In genomic region chr6:112924606-112925141, GRCm38 (mm10) we compare ENCODE assay signal across 12 mouse cellular contexts. TPM values are rescaled to one million over a fixed set of nuclear protein-coding genes. Genes with fewer than 3 reads are reported as not detected.
DNase-seq lines count a peak whose midpoint lies in the region; ATAC-seq and TF ChIP-seq lines count a peak whose summit lies in the region.
"Had no signal": no experiment of that assay in that cellular context is flagged by ENCODE, and none has a peak within 500 bp of the region (broad histone marks: within the 10 kb centered on the region; RNA-seq: fewer than 3 reads in every experiment).

No protein-coding gene starts in this region.

- peaks cover 18% of the 10 kb centered on the region; the same call in 1 of the 2 replicates for H3K4me1 ChIP-seq in embryonic facial prominence, embryonic 13.5 days
- peaks cover 25% of the 10 kb centered on the region for H3K4me1 ChIP-seq in embryonic facial prominence, embryonic 10.5 days
- H3K4me1 ChIP-seq in forebrain, postnatal 0 days (ENCODE audit: insufficient read depth) = peaks cover 37% of the 10 kb centered on the region
- H3K4me1 ChIP-seq in olfactory bulb, adult 2 months (ENCODE audit: control insufficient read depth, insufficient read depth, low read length) = peaks cover 19% of the 10 kb centered on the region

- no peak for TF ChIP-seq CTCF in left cerebral cortex, adult 2 months (IDR thresholded peaks at IDR 0.05)
- TF ChIP-seq CTCF in forebrain, postnatal 0 days (IDR thresholded peaks at IDR 0.05; ENCODE audit: low read depth) = no peak
- no peak for TF ChIP-seq CTCF in olfactory bulb, adult 2 months (IDR thresholded peaks at IDR 0.05; ENCODE audit: insufficient read depth, low read depth, low read length)

- 0 out of 2 replicates have a peak, but pooled peaks cover 4% of the 10 kb centered on the region for H3K36me3 ChIP-seq in embryonic facial prominence, embryonic 13.5 days
- H3K36me3 ChIP-seq in embryonic facial prominence, embryonic 10.5 days (replicated peaks) = peaks cover 5% of the 10 kb centered on the region
- no peaks in the 10 kb centered on the region for H3K36me3 ChIP-seq in forebrain, postnatal 0 days (ENCODE audit: insufficient read depth)

- ATAC-seq in embryonic facial prominence, embryonic 13.5 days (ENCODE audit: insufficient number of reproducible peaks, insufficient read depth, low FRiP score, low TSS enrichment, low read depth) = no peak
- ATAC-seq in forebrain, postnatal 0 days = peak; percentile 23; the same call in 1 of the 2 replicates
- ATAC-seq in granulocyte monocyte progenitor cell, adult 5-6 weeks (replicated peaks; ENCODE audit: poor library complexity, severe bottlenecking) = no peak

- intact Hi-C loops in left cerebral cortex, adult 2 months (cut with DNase I) = loop anchor here (2.0 to 5.0 kb wide), 4 partner anchors 22 to 197 kb away; partner anchors contain the start of gene Srgap3

- no peak for TF ChIP-seq POLR2A in olfactory bulb, adult 2 months (IDR thresholded peaks at IDR 0.05; ENCODE audit: insufficient read depth, low read depth, low read length)

- no peak overlapping the region for H3K9ac ChIP-seq in embryonic facial prominence, embryonic 13.5 days
- H3K9ac ChIP-seq in forebrain, postnatal 0 days = no peak overlapping the region
- H3K9ac ChIP-seq: liver, embryonic 14.5 days had no signal

- no peak for DNase-seq in embryonic facial prominence, embryonic 10.5 days (ENCODE audit: low spot score)
- DNase-seq in left cerebral cortex, adult 2 months (ENCODE audit: extremely low spot score in 1 of 2, low spot score in 2 of 2) = no peak
- DNase-seq in left cerebral cortex, adult 8-10 months (ENCODE audit: low spot score in 2 of 2) = no peak
- DNase-seq in forebrain, postnatal 0 days = no peak
- DNase-seq in liver = no peak
- DNase-seq: cerebellum, adult 9-11 months; layer of hippocampus, adult 9-11 months had no signal

- H3K4me2 ChIP-seq in embryonic facial prominence, embryonic 13.5 days = no peak overlapping the region
- H3K4me2 ChIP-seq in forebrain, postnatal 0 days (ENCODE audit: low read depth) = peak overlapping the region; percentile 17

- H3K27ac ChIP-seq in embryonic facial prominence, embryonic 13.5 days = peak overlapping the region; percentile 45
- H3K27ac ChIP-seq in embryonic facial prominence, embryonic 10.5 days (replicated peaks) = no peak overlapping the region
- peak overlapping the region; percentile 80 for H3K27ac ChIP-seq in left cerebral cortex, adult 2 months
- peak overlapping the region; percentile 69 for H3K27ac ChIP-seq in forebrain, postnatal 0 days (ENCODE audit: low read depth, low read length)
- H3K27ac ChIP-seq in olfactory bulb, adult 2 months (ENCODE audit: insufficient read depth, low read depth, low read length) = peak overlapping the region; percentile 33
- H3K27ac ChIP-seq: liver, embryonic 14.5 days had no signal

- H3K9me3 ChIP-seq in embryonic facial prominence, embryonic 13.5 days = no peaks in the 10 kb centered on the region
- no peaks in the 10 kb centered on the region; the same call in 1 of the 2 replicates for H3K9me3 ChIP-seq in embryonic facial prominence, embryonic 10.5 days
- no peaks in the 10 kb centered on the region for H3K9me3 ChIP-seq in forebrain, postnatal 0 days (ENCODE audit: low read length)

- H3K27me3 ChIP-seq in embryonic facial prominence, embryonic 13.5 days = no peaks in the 10 kb centered on the region
- no peaks in the 10 kb centered on the region for H3K27me3 ChIP-seq in embryonic facial prominence, embryonic 10.5 days (replicated peaks; ENCODE audit: low read depth, poor library complexity, severe bottlenecking)
- no peaks in the 10 kb centered on the region for H3K27me3 ChIP-seq in forebrain, postnatal 0 days (ENCODE audit: insufficient read depth, low read length)
- H3K27me3 ChIP-seq: CH12.LX had no signal

- 66% methylated on average over 13 of the region's 13 CpGs for WGBS in embryonic facial prominence, embryonic 13.5 days
- WGBS in embryonic facial prominence, embryonic 10.5 days = 77% methylated on average over 13 of the region's 13 CpGs
- WGBS in forebrain, postnatal 0 days = 42% methylated on average over 13 of the region's 13 CpGs
- 27% methylated on average over 13 of the region's 13 CpGs for WGBS in olfactory bulb, adult 2 months

- no peak overlapping the region for H3K4me3 ChIP-seq in embryonic facial prominence, embryonic 13.5 days
- no peak overlapping the region for H3K4me3 ChIP-seq in embryonic facial prominence, embryonic 10.5 days
- no peak overlapping the region for H3K4me3 ChIP-seq in left cerebral cortex, adult 2 months
- H3K4me3 ChIP-seq in forebrain, postnatal 0 days (ENCODE audit: low read depth, low read length) = no peak overlapping the region
- H3K4me3 ChIP-seq in olfactory bulb, adult 2 months (ENCODE audit: insufficient read depth, low read depth, low read length) = no peak overlapping the region

RNA-seq across cellular contexts. Expression of gene Srgap3, which starts 22.4 kb away (rescaled TPM):
- polyA plus RNA-seq in embryonic facial prominence, embryonic 13.5 days (2015; fragmentation: Nextera tagmentation; extraction: Ambion mirVana) = 6.5 and 7.1 TPM in 2 replicates
- polyA plus RNA-seq in embryonic facial prominence, embryonic 10.5 days (2016; fragmentation: Nextera tagmentation; extraction: Ambion mirVana) = 8.0 and 10.5 TPM in 2 replicates
- 100 to 1,000 TPM; 232 to 236 TPM for total RNA-seq in left cerebral cortex, adult 2 months (2021)
- total RNA-seq in left cerebral cortex, adult 8-10 months (2022) = 100 to 1,000 TPM; 188 to 214 (median 199) TPM
- total RNA-seq in forebrain, postnatal 0 days (2014; rRNA removed) = 39.4 and 56.7 TPM in 2 replicates
- polyA plus RNA-seq in forebrain, postnatal 0 days (2015; fragmentation: Nextera tagmentation; extraction: Ambion mirVana) = 13.2 and 21.2 TPM in 2 replicates
- polyA plus RNA-seq in olfactory bulb, adult 2 months (2012; ENCODE audit: insufficient read depth, insufficient read length, low replicate concordance, missing spikeins) = 68.5 and 77.3 TPM in 2 replicates
- 3.4 and 4.0 TPM in 2 replicates for total RNA-seq in granulocyte monocyte progenitor cell, adult 5-6 weeks (2014; fragmentation: Nextera tagmentation)
- 0.88 and 1.8 TPM in 2 replicates for total RNA-seq in granulocyte monocyte progenitor cell, adult 5-6 weeks (2017)
